Mouse (Mus musculus) stomach, postnatal 0 days (tissue): Measurements from ENCODE around the gene Cacng2.

Experiments used
- CTCF ChIP-seq: IDR thresholded peaks from 2 replicates; pipeline ENCODE4 v1.5.1; 2016; ENCODE audit warnings: antibody characterized with exemption, low read depth, mild to moderate bottlenecking, moderate library complexity
- EP300 ChIP-seq: optimal IDR thresholded peaks from 2 replicates; pipeline ENCODE3; 2016; ENCODE audit warnings: antibody characterized with exemption

- TF ChIP-seq EP300 (no peak), CTCF (no peak)
These were observed 174.1 kb downstream of the Cacng2 start for GRCm38 (mm10) chr15:77945711-77946110.
